Mouse (Mus musculus) limb, embryonic 10.5 days (tissue): ENCODE data around the gene Epyc. TPM values are rescaled to one million over a fixed set of nuclear protein-coding genes. Genes with fewer than 3 reads are reported as not detected.

Source experiments
- DNase-seq: peaks from one replicate; pipeline ENCODE4 v3.0.0-alpha.2; 2017; ENCODE audit warnings: low spot score
- H3K27ac ChIP-seq: fragments of 300-500 bp; sonication (generic); 2 replicates; pipeline ENCODE4 v1.5.1; 2016; ENCODE audit warnings: mild to moderate bottlenecking
- H3K27me3 ChIP-seq: fragments of 300-500 bp; sonication (generic); 2 replicates; pipeline ENCODE4 v1.6.1; 2016; ENCODE audit warnings: low read depth, mild to moderate bottlenecking; ENCODE audit not compliant: poor library complexity, severe bottlenecking
- H3K36me3 ChIP-seq: fragments of 300-500 bp; sonication (generic); 2 replicates; pipeline ENCODE4 v1.6.1; 2016; ENCODE audit warnings: mild to moderate bottlenecking, moderate library complexity
- H3K4me1 ChIP-seq: fragments of 300-500 bp; sonication (generic); 2 replicates; pipeline ENCODE4 v1.6.1; 2016
- H3K4me3 ChIP-seq: fragments of 300-500 bp; sonication (generic); 2 replicates; pipeline ENCODE4 v1.5.1; 2016; ENCODE audit warnings: mild to moderate bottlenecking, moderate library complexity
- H3K9me3 ChIP-seq: fragments of 300-500 bp; sonication (generic); replicated peaks from 2 replicates; pipeline ENCODE4 v1.6.1; 2016; ENCODE audit warnings: mild to moderate bottlenecking
- WGBS: fragments of 180-500 bp; shearing (Covaris S2); methylation state at CpG from one replicate; pipeline ENCODE4 v1.1.7; 2016; 5-methylcytosine and 5-hydroxymethylcytosine counted together
- polyA plus RNA-seq: library from polyadenylated mRNA; unstranded; fragments of >200 nt; fragmentation: Nextera tagmentation; extraction: Ambion mirVana; gene quantifications from 2 replicates; pipeline ENCODE4 v1.2.1, GENCODE M21; 2016

Gene Epyc
- polyA plus RNA-seq: 0.34 TPM in 1 of 2 replicates, not detected in the other

DNA sequence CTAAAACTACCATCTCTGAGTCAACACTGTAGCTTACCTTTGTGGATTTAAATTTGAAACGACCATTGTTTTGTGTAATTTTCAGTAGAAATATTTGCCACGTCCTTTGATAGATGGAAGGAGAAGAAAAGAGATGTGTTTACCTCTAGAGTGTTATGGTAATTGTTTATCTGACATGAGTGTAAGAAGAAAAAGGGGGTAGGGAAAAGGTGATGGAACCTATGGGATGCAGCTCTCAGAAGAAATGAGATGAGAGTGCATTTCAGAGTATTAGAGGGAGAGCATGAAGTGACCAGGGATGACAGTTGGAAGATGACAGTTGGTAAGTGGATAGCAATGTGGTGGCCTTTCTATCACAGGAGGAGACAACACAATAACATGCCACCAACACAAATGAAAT is at the start of gene Epyc:
TSS of gene Epyc (plus strand) at position 301 of the 400 bp plus-strand sequence.
- no peaks in the 10 kb centered on the region for H3K36me3 ChIP-seq
- no peak within 1 kb of the TSS for H3K4me3 ChIP-seq
- no peaks in the 10 kb centered on the region for H3K4me1 ChIP-seq
- H3K27me3 ChIP-seq: no peaks in the 10 kb centered on the region
- 91% methylated on average over 2 of the region's 2 CpGs for whole genome bisulfite sequencing
- no peaks in the 10 kb centered on the region for H3K9me3 ChIP-seq
- no peak for DNase-seq
- H3K27ac ChIP-seq: no peak within 1 kb of the TSS

DNA sequence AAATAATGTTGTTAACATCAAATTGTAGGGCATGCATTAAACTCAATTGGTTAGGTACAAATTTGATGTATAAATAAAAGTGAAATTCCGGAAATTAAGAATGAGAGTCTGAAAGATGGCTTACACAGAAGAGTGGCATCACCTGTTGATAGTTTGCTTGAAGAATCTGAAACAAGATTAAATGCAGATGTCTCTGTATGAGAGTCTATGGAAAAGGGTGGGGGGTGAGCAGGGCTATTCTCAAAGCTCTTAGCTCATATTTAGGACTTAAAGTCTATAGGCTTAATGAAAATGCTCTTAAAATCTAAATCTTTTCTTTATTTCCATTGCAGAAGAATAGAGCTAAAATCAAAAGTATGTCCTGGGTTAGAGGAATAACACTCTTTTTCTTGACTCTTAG is 48.2 kb upstream of the Epyc start:
- Histone ChIP-seq H3K27me3 (no peaks in the 10 kb centered on the region), H3K27ac (no peak overlapping the region), H3K36me3 (no peaks in the 10 kb centered on the region), H3K4me1 (no peaks in the 10 kb centered on the region), H3K9me3 (no peaks in the 10 kb centered on the region), H3K4me3 (no peak overlapping the region)
- no peak for DNase-seq
- WGBS: 87% methylated on average over 1 of the region's 1 CpGs

DNA sequence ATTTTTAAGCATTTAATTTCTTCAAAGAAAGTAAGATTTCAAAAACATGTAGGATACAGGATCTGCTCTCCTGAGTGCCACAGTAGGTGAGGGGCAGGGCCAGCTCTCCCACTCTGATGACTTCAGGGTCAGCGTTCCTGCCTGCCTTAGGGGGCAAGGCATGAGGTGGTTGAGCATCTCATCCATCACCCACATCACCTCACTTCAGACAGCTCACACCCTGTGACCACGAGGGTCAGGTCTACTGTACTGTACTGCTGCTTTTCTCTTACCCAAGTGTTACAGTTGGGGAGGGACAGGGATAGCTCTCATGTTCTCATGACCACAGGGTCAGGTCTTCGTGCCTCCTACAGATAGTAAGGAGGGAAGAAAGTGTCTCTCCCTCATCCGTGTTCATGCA is 42.1 kb upstream of the Epyc start:
- no peak overlapping the region for H3K4me3 ChIP-seq
- 71% methylated on average over 4 of the region's 4 CpGs for WGBS
- H3K27me3 ChIP-seq: no peaks in the 10 kb centered on the region

DNA sequence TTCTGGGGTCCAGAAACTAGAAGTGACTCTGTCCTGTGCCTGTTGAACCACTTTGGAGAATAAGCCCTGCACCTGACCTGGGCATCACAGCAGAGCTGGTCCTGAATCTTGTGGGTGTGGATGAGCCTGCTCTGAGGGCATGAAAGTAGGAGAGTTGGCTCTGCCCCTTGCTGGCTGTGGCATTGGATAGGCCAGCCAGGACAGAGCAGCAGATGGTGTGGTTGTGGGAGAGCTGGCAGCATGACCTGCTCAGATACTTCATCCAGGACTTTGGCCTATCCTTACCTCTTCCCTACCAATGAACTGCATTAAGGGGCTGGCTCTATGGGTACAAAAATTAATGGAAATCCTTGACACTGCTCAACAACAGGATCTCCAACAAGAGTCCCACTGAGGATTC is 40.6 kb upstream of the Epyc start:
- Histone ChIP-seq H3K4me1 (no peaks in the 10 kb centered on the region), H3K9me3 (no peaks in the 10 kb centered on the region), H3K27me3 (no peaks in the 10 kb centered on the region), H3K36me3 (no peaks in the 10 kb centered on the region), H3K4me3 (no peak overlapping the region), H3K27ac (no peak overlapping the region)
- DNase-seq: no peak

More for the DNA sequence above, 42.1 kb upstream of the Epyc start:
- H3K9me3 ChIP-seq: no peaks in the 10 kb centered on the region
- H3K27ac ChIP-seq: no peak overlapping the region
- H3K4me1 ChIP-seq: no peaks in the 10 kb centered on the region
- no peaks in the 10 kb centered on the region for H3K36me3 ChIP-seq
- DNase-seq: no peak

DNA sequence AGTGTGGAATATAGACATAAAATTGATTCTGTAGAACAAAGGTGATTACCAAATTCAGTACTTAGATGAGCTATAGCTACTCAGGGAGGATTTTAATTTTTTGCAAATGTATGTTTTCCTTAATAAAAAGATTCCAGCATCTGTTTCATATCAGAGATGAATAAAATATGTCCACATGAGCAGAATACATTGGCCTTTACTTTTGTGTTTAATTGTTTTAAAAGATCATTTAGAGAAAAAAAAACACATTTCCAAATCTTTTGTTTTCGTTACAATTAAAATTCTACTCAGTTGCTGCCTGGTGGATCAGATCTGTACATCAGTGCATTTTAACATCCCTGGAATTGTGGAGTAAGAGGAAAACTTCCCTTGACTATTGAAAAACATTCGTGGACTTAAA is 37.3 kb upstream of the Epyc start, which contains the start of gene Kera:
TSS of gene Kera (plus strand) at position 301 of the 400 bp plus-strand sequence.
- no peaks in the 10 kb centered on the region for H3K36me3 ChIP-seq
- H3K27me3 ChIP-seq: no peaks in the 10 kb centered on the region
- no peak for DNase-seq
- WGBS: 86% methylated on average over 2 of the region's 2 CpGs
- no peaks in the 10 kb centered on the region for H3K9me3 ChIP-seq
- no peaks in the 10 kb centered on the region for H3K4me1 ChIP-seq
- H3K4me3 ChIP-seq: no peak within 1 kb of the TSS
- no peak within 1 kb of the TSS for H3K27ac ChIP-seq

DNA sequence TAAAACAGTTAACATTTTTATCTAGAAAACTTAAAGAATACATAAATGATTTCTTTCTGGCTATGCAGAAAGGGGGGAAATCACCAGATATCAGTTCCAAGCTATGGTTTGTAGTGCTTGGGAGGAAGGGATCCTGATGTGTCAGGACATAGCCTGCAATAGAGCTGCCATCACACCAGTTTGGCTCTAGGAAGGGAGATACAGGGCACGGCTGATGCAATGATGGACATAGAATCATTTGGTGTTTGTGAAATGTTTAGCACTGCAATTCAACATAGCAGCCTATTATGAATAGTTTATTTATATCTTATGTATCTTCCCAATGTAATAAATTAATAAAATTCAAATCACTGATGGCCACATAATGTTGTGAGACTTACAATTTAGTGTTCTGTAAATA is 21.5 kb upstream of the Epyc start:
- DNase-seq: no peak
- H3K36me3 ChIP-seq: no peaks in the 10 kb centered on the region
- no peaks in the 10 kb centered on the region for H3K27me3 ChIP-seq
- WGBS: 95% methylated on average over 1 of the region's 1 CpGs
- H3K9me3 ChIP-seq: no peaks in the 10 kb centered on the region
- H3K4me3 ChIP-seq: no peak overlapping the region
- H3K4me1 ChIP-seq: no peaks in the 10 kb centered on the region
- H3K27ac ChIP-seq: no peak overlapping the region

DNA sequence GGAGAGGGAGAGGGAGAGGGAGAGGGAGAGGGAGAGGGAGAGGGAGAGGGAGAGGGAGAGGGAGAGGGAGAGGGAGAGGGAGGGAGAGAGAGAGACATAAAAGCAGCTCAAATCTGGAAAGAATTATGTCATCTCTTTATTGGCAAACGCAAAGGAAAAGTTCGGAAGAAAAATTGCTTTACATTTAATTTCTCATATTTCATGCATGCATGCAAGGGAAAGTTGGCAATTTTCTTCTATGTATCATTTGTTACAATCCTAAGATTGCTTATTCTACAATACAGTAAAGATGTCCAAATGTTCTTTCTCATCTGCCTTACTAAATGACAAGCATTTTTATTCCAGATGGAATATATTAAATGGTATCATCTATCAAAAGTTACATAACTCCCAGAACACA is 19.5 kb upstream of the Epyc start:
- Histone ChIP-seq H3K36me3 (no peaks in the 10 kb centered on the region), H3K4me3 (no peak overlapping the region), H3K27me3 (no peaks in the 10 kb centered on the region), H3K4me1 (no peaks in the 10 kb centered on the region), H3K9me3 (no peaks in the 10 kb centered on the region), H3K27ac (no peak overlapping the region)
- 52% methylated on average over 2 of the region's 2 CpGs for WGBS
- no peak for DNase-seq

DNA sequence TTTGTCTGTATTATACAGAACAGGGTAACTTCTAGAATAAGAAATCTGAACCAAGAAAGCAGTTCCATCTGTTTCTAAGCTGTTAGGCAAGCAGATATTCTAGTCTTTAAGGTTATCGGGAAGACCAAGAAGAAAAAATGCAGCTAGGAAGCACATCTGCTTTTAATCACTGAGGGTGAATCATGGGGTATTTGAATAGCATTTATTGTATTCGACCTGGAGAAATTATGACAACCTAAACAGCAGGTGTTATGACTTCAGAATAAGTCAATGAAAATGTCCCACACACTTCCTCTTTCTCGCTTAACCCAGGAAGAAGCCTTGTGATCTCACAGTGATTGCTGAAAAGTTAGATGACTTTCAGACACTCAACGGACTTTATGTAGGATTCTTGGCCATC is 18.8 kb upstream of the Epyc start:
- no peak for DNase-seq
- Histone ChIP-seq H3K9me3 (no peaks in the 10 kb centered on the region), H3K27ac (no peak overlapping the region), H3K4me3 (no peak overlapping the region), H3K36me3 (no peaks in the 10 kb centered on the region), H3K4me1 (no peaks in the 10 kb centered on the region), H3K27me3 (no peaks in the 10 kb centered on the region)
- 54% methylated on average over 4 of the region's 4 CpGs for WGBS

DNA sequence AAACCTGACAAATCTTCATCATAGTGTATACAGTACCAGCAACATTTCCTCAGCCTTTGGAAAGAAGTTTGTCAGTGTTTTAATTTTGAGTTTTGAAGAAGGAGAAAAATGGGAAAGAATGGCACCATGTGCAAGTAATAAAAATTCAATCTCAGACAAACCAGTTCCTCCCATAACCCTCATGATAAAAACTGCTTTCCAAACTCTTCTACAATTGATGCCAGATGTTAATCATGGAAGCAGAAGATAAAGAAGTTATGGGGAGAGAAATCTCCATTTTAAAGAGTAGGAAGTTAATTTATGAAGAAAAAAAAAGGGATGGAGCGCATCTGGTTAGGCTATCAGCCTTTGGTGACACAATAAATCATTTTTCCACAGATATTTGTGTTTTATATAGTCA is 17.3 kb upstream of the Epyc start:
- Histone ChIP-seq H3K27ac (no peak overlapping the region), H3K4me1 (no peaks in the 10 kb centered on the region), H3K9me3 (no peaks in the 10 kb centered on the region), H3K4me3 (no peak overlapping the region), H3K27me3 (no peaks in the 10 kb centered on the region), H3K36me3 (no peaks in the 10 kb centered on the region)
- WGBS: 46% methylated on average over 1 of the region's 1 CpGs
- DNase-seq: no peak

DNA sequence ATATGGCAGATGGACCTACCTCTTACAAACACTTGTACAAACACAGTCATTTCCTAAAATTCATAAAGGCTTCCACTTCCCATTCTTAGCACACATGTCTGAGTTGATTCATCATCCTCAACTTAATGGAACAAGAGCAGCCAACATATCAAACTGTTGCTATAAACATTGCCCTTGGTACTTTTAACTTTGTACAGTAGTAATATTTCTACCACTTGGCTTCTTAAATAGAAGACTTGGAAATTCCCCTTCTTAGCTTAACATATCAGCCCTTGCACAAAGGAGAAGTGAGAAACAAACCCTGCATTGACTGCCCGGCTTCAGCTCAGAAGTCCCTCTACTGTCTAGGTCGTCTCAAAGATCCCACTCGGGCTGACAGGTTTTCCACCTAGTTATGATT is 12.8 kb upstream of the Epyc start:
- no peak overlapping the region for H3K27ac ChIP-seq
- no peaks in the 10 kb centered on the region for H3K36me3 ChIP-seq
- H3K4me3 ChIP-seq: no peak overlapping the region
- DNase-seq: no peak
- 95% methylated on average over 3 of the region's 3 CpGs for WGBS
- H3K4me1 ChIP-seq: no peaks in the 10 kb centered on the region
- H3K27me3 ChIP-seq: no peaks in the 10 kb centered on the region
- H3K9me3 ChIP-seq: no peaks in the 10 kb centered on the region

DNA sequence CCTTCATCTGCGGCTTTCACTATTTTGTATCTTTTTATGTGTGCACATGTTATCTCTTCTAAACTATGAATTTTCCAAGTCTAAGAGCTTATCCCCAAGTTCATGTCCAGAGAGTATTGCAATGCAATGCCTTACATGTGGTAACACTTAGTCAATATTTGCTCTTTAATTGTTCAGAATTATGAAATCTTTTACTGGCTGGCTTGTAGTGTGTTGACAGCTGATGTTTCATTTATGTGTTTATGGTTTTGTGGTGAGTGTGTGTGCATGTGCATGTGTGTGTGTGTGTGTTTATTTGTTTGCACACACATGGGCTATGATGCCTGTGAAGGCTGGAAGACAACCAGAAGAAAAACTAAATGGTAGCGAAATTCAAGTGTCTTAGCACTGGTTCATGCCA is 1.9 kb upstream of the Epyc start:
- Histone ChIP-seq H3K27ac (no peak overlapping the region), H3K9me3 (no peaks in the 10 kb centered on the region), H3K4me1 (no peaks in the 10 kb centered on the region), H3K27me3 (no peaks in the 10 kb centered on the region), H3K36me3 (no peaks in the 10 kb centered on the region), H3K4me3 (no peak overlapping the region)
- 89% methylated on average over 2 of the region's 2 CpGs for WGBS
- DNase-seq: no peak

DNA sequence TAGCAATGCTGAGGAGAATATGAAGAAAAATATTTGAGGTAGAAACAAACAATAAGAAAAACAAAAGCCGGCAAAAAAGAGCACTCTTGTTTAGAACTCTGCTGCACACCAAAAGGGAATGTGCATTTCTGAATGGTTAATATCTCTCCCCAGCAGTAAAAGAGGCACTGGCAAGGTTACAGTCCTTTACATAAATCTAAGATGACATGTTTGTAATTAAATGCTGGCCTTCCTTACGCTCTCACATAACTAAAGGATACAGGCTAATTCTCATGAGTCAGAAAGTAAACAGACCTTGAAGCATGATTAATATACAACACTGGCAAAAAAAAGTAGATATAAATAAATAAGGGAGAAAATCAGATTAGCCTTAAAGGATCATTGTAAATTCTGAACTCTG is 6.5 kb downstream of the Epyc start:
- no peaks in the 10 kb centered on the region for H3K36me3 ChIP-seq
- no peaks in the 10 kb centered on the region for H3K27me3 ChIP-seq
- no peak for DNase-seq
- H3K4me1 ChIP-seq: no peaks in the 10 kb centered on the region
- H3K9me3 ChIP-seq: no peaks in the 10 kb centered on the region
- H3K4me3 ChIP-seq: no peak overlapping the region
- H3K27ac ChIP-seq: no peak overlapping the region
- 50% methylated on average over 2 of the region's 2 CpGs for WGBS

DNA sequence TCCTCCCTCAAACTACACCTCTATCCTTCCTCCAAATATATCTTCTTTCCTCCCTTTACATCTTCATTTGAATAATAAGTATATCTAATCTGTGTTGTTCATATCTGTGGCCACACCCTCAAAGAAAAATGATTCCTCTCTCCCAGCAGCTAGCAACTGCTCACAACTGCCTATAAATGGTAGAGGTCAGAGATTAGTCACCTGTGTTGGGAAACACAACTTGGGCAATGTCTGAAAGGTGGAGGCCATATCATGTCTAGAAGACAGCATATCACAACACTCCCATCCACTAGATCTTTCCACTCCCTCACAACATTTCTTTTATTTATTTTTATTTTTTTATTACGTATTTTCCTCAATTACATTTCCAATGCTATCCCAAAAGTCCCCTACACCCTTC is 15.6 kb downstream of the Epyc start:
- no peak for DNase-seq
- H3K36me3 ChIP-seq: no peaks in the 10 kb centered on the region
- 90% methylated on average over 1 of the region's 1 CpGs for WGBS

DNA sequence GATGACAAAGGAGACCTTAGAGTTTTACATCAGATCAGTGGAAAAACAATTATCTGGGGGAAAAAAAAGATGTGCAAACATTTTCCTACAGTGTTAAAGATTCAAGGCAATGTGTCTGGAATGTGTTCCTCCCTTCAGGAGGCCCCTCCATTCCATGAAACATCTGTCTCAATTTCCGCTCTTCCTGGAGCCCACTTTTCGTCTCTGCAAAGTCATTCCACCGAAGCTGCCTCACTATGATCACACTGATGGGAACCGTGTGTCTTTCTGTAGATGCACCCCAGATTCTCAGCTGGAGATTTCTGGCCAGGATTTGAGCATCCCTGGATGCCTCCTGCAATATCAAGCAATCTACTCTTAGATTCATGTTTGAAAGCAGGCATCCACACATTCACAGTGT is 24.8 kb downstream of the Epyc start:
- no peak overlapping the region for H3K27ac ChIP-seq
- no peaks in the 10 kb centered on the region for H3K36me3 ChIP-seq
- no peaks in the 10 kb centered on the region for H3K27me3 ChIP-seq
- 81% methylated on average over 4 of the region's 4 CpGs for WGBS
- no peak overlapping the region for H3K4me3 ChIP-seq
- no peak for DNase-seq
- H3K4me1 ChIP-seq: 0 out of 2 replicates have a peak, but pooled peaks cover 3% of the 10 kb centered on the region
- H3K9me3 ChIP-seq: no peaks in the 10 kb centered on the region

More for the DNA sequence above, 15.6 kb downstream of the Epyc start:
- H3K4me3 ChIP-seq: no peak overlapping the region
- no peaks in the 10 kb centered on the region for H3K27me3 ChIP-seq
- no peak overlapping the region for H3K27ac ChIP-seq
- no peaks in the 10 kb centered on the region for H3K4me1 ChIP-seq
- H3K9me3 ChIP-seq: no peaks in the 10 kb centered on the region
